Mouse (Mus musculus) stomach, postnatal 0 days (tissue): Measurements from ENCODE around the gene Brcc3.

Experiments used
- CTCF ChIP-seq: IDR thresholded peaks from 2 replicates; pipeline ENCODE4 v1.5.1; 2016; ENCODE audit warnings: antibody characterized with exemption, low read depth, mild to moderate bottlenecking, moderate library complexity
- EP300 ChIP-seq: optimal IDR thresholded peaks from 2 replicates; pipeline ENCODE3; 2016; ENCODE audit warnings: antibody characterized with exemption

DNA sequence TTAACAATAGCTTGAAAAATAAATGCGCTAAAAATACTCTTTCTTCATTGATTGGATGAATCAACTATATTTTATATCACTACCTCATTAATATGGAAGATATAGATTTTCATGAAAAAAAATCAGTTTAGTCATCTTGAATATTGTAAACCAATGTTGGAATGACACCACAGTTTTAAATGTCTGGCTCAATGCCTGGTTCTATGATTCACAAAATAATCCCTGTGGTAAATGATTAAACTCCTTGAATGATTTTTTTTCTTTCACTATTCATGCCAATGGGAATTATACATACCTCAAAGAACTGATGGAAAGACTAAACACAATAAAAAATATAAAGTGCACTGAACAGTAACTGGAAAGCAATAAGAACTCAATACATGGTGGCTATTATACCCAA lies 6.7 kb upstream of the Brcc3 start:
- no peak for TF ChIP-seq CTCF
- no peak for TF ChIP-seq EP300
